Mouse (Mus musculus): ENCODE data around the gene Aldh1a1.

GRCm38 (mm10) chr19:20654141-20654873, 161.8 kb downstream of the Aldh1a1 start:
- TF ChIP-seq MAX (IDR thresholded peaks at IDR 0.05; ENCODE audit: low read depth) (no peak), POLR2A (IDR thresholded peaks at IDR 0.05; ENCODE audit: insufficient read length, low read depth) (no peak), USF1 (IDR thresholded peaks at IDR 0.05; ENCODE audit: low read depth) (no peak), TCF3 (IDR thresholded peaks at IDR 0.05; ENCODE audit: insufficient read length, low read depth) (no peak)

Measured in myocyte (in vitro differentiated cells).